Mouse (Mus musculus) layer of hippocampus, adult 2 months (tissue): ENCODE data around the gene Macrod1. TPM values are rescaled to one million over a fixed set of nuclear protein-coding genes. Genes with fewer than 3 reads are reported as not detected.

Experiments used
- DNase-seq, 2 experiments: peaks; one replicate each; pipeline ENCODE4 v3.0.0; 2022; ENCODE audit warnings: low spot score in 2 of 2
- H3K27ac ChIP-seq: fragments of 200-600 bp; 2 replicates; pipeline ENCODE4 v1.8.1; 2022
- H3K4me3 ChIP-seq: fragments of 200-600 bp; 2 replicates; pipeline ENCODE4 v1.8.1; 2022; ENCODE audit warnings: mild to moderate bottlenecking
- CTCF ChIP-seq: fragments of 200-600 bp; conservative IDR thresholded peaks from 2 replicates; pipeline ENCODE4 v1.8.1; 2022; ENCODE audit warnings: antibody characterized with exemption, mild to moderate bottlenecking, moderate library complexity
- total RNA-seq, 2 experiments: library from RNA; stranded (reverse); gene quantifications; 2 replicates each; pipeline ENCODE4 v1.2.3; 2021

Gene Macrod1
- total RNA-seq, 2 experiments from 2014 or later, result 20.3 to 22.4 TPM

- H3K4me3 ChIP-seq, result no peak overlapping the region
- no peak for TF ChIP-seq CTCF
- DNase-seq, result peak in 1 of 2 experiments; percentile 51
- H3K27ac ChIP-seq, result peak overlapping the region; percentile 53
These were observed 92.0 kb downstream of the Macrod1 start for GRCm38 (mm10) chr19:7148541-7149085.

DNA sequence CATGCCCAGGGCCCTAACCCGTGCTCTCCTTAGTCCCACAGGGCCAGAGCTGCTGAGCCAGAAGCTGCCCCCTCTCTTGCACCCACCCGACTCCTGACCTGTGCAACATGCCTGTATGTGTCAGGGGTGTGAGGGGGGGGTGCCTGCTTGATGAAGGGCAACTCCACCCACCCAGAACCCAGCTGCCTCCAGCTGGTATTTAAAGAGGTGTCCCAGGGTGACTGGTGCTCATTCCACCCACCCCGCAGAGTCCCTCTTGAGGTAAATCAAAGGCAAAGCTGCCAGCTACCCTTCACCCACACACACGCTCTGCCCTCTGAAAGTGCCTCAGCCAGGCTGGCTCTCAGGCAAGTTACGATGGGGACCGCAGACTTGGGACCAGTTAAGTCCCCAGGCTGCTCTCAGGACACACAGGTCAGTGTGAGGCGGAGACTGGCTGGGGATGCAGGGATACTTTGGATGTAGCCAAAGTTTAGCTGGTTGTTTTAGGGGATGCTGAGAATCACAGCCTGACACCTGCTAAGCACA lies 92.6 kb downstream of the Macrod1 start:
- no peak for DNase-seq
- H3K27ac ChIP-seq, result peak overlapping the region; percentile 53; the same call in 1 of the 2 replicates
- H3K4me3 ChIP-seq, result no peak overlapping the region
- TF ChIP-seq CTCF, result no peak

DNA sequence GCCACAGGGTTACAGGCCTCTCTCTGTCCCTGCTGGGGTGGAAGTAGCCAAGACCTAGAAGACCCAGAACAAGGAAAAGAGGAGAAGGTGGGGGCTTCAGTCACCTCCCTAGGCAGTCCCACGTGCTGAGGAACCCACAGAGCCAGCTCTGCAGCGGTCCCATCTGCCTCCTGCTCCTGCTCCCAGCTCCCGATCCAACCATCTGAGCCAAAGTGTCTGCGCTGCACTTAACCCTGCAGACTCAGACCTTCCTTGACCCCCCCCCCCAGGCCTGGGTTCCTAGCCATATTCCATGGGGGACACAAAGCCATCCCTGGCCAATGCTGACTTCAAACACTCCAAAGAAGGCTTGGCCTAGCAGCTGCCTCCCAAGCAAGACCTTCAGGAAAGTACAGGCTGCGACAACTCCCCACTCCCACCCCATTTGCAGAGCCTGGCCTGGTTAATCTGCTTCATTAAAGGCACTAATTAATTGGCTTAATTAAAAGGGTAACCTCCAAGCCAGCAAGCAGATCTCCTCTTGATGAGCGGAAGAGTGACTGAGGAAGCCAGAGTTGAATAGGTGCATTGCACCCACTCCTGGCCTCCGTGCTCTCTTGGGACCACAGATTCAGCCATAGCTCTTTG lies 94.8 kb downstream of the Macrod1 start:
- TF ChIP-seq CTCF, result no peak
- H3K27ac ChIP-seq, result peak overlapping the region; percentile 46; the same call in 1 of the 2 replicates
- no peak for DNase-seq
- H3K4me3 ChIP-seq, result no peak overlapping the region

DNA sequence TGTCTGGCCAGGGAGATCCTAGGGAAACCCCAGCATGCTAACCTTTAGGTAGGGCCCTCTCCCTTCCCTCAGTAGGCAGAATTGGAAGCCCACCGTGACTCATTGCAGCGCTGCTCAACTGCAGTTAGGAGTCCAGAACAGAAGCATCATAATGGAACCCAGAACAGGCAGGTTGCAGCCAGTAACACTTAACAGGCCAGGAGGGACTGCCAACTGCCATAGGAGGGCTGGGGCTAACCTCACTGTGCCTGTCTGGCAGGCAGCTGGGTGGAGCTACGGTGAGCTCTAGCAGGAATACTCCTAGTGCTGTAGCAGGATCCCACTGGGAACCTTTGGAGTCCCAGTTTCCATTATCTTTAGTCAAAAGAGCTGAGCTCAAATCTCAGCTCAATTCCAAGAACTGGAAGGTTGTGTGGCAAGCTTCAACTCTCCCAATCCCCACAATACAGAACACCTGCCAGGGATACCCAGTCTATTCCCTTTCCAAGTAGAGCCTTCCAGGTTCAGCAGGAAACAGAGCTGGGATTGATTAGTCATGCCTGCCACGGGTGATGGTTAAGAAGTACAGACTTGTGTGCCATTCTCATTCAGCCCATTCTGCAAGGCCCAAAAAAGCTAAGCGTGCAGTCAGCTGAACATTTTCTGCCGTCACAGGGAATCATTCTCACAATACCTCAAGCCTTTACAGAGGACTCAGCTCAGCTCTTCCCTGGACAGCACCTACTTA lies 95.5 kb downstream of the Macrod1 start:
- no peak overlapping the region for H3K27ac ChIP-seq
- TF ChIP-seq CTCF, result no peak

DNA sequence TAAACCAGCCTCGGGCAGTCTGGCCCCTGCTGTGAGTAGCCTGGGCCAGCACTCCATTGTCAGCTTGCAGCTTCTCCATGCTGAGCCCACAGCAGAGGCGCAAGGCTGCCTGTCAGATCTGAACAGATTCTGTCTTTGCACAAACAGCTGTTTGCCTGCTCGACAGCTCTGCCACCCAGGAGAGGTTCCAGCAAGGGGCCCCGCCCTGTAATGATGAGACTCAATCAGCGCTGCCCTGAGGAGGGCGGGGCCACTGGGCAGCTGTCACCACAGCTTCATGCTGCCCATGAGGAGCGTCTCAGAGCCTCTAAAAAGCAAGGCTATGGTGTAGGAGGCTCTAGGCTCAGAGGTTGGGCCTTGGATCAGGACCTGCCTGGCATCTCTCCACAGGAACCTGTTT lies 96.6 kb downstream of the Macrod1 start:
- DNase-seq, result peak in 1 of 2 experiments; percentile 52
- H3K27ac ChIP-seq, result 0 out of 2 replicates have a peak overlapping the region, but pooled peaks have one; percentile 28
- H3K4me3 ChIP-seq, result no peak overlapping the region
- TF ChIP-seq CTCF, result no peak

More for the DNA sequence above, 95.5 kb downstream of the Macrod1 start:
- no peak overlapping the region for H3K4me3 ChIP-seq
- no peak for DNase-seq

DNA sequence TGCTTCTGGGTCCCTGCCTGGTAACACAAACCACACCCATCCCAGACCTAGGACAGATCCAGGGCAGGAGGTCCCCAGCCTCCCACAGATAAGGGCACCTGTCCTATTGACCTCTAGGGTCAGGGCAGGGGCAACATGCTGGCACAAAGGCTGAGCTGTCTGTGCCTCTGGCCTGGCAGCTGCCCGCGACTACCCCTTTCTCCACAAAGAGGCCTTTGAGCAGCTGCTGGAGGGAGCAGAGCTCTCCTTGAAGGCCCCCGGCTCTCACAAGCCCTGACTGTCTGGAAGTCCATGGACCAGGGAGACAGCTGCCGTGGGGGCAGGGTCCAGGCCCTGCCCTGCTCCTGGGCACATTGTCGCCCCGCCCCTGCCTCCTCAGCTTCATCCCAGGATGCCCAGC lies 98.6 kb downstream of the Macrod1 start:
- H3K27ac ChIP-seq, result peak overlapping the region; percentile 61
- peak in 1 of 2 experiments; percentile 44 for DNase-seq
- no peak overlapping the region for H3K4me3 ChIP-seq
- TF ChIP-seq CTCF, result no peak

GRCm38 (mm10) chr19:7157734-7158133 lies 101.1 kb downstream of the Macrod1 start:
- H3K4me3 ChIP-seq, result no peak overlapping the region
- TF ChIP-seq CTCF, result no peak
- no peak for DNase-seq
- no peak overlapping the region for H3K27ac ChIP-seq

GRCm38 (mm10) chr19:7160151-7160906 lies 103.7 kb downstream of the Macrod1 start:
- peak overlapping the region; percentile 61; the same call in 1 of the 2 replicates for H3K27ac ChIP-seq
- peak; percentile 90 for TF ChIP-seq CTCF

GRCm38 (mm10) chr19:7161064-7161463 lies 104.5 kb downstream of the Macrod1 start:
- no peak for TF ChIP-seq CTCF
- DNase-seq, result no peak
- no peak overlapping the region for H3K4me3 ChIP-seq
- H3K27ac ChIP-seq, result 0 out of 2 replicates have a peak overlapping the region, but pooled peaks have one; percentile 61

More at GRCm38 (mm10) chr19:7160151-7160906, 103.7 kb downstream of the Macrod1 start:
- DNase-seq, result peak in 1 of 2 experiments; percentile 58
- H3K4me3 ChIP-seq, result peak overlapping the region; percentile 17; the same call in 1 of the 2 replicates

DNA sequence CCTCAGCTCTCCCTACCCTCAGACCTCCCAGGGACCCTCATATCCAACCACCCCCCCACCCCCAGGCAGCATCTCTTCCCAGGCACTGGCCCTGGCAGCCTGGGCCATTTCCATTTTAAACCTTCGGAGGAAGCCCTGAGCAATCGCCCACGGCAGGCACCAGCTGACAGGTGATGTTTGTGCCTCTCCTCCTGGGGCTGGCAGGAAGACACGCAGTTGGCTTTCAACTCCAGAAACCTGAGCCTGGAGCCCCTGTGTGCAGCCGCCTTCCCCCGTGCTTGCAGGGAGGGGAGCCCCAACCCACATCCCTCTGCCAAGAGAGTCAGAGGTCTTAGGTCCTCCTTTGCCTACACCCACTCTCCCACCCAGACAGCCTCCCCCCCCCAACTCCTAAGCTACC lies 107.6 kb downstream of the Macrod1 start:
- no peak overlapping the region for H3K27ac ChIP-seq
- no peak for TF ChIP-seq CTCF
- H3K4me3 ChIP-seq, result peak overlapping the region; percentile 70
- DNase-seq, result no peak

- Histone ChIP-seq H3K27ac (peak overlapping the region; percentile 83), H3K4me3 (peak overlapping the region; percentile 70)
- no peak for TF ChIP-seq CTCF
- no peak for DNase-seq
These were observed 108.3 kb downstream of the Macrod1 start for GRCm38 (mm10) chr19:7164820-7165323.

DNA sequence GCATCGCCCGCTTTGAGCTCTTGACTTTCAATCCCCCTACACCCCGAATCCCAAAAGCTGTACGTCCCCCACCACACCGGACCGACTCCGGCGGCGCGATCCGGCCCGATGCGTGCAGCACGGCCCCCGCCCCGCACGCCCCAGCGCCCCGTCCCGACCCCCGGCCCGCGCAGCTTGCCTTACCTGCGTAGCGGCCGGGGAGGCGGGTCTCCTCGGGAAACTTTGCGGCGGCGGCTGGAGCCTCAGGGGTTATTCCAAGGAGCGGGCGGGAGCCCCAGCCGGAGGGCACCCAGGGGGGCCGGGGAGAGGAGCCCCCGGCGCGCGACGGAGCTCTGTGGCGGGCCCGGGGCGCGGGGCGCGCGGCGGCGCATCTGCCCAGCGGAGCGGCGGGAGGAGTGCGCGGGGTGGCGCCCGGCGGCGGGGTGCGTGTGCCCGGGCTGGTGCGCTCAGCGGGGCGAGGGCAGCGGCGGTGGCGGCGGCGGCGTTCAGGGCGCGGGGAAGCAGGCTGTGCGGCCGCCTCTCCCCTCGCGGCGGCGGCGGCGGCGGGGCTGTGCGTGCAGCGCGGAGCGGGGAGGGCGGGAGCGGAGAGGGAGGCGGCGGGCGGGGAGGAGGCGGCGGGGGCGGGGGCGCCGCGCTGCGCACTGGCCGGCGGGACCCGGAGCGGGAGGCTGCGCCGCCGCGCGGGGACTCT lies 109.0 kb downstream of the Macrod1 start:
- Histone ChIP-seq H3K4me3 (peak overlapping the region; percentile 70), H3K27ac (peak overlapping the region; percentile 83)
- no peak for TF ChIP-seq CTCF
- no peak for DNase-seq
